Mouse (Mus musculus) liver (tissue): ENCODE data around the gene Colq.
A peak's percentile ranks its signal among the peaks of the same experiment; 100 is the strongest.

Source experiments
- DNase-seq: peaks from one replicate; pipeline ENCODE4 v3.0.0-alpha.2; 2020; ENCODE audit warnings: mixed read lengths

Gene Colq

GRCm38 (mm10) chr14:31591243-31591642 lies at the start of gene Colq:
Gene Colq (minus strand): TSS chr14:31591343.
- no peak for DNase-seq

- peak; percentile 29 for DNase-seq
Measured at GRCm38 (mm10) chr14:31640346-31640889, 49.3 kb upstream of the Colq start, which contains the start of gene Gm49387. Gene Gm49387 (minus strand): TSS chr14:31640878.

GRCm38 (mm10) chr14:31630677-31631076 lies 39.5 kb upstream of the Colq start:
- DNase-seq: no peak

GRCm38 (mm10) chr14:31622748-31623147 lies 31.6 kb upstream of the Colq start:
- DNase-seq: no peak

GRCm38 (mm10) chr14:31620591-31621223 lies 29.6 kb upstream of the Colq start:
- no peak for DNase-seq

- no peak for DNase-seq
Measured at GRCm38 (mm10) chr14:31617997-31618396, 26.9 kb upstream of the Colq start.

- DNase-seq: no peak
Measured at GRCm38 (mm10) chr14:31617204-31617603, 26.1 kb upstream of the Colq start.

- no peak for DNase-seq
Measured at GRCm38 (mm10) chr14:31613671-31614070, 22.5 kb upstream of the Colq start.

- no peak for DNase-seq
Measured at GRCm38 (mm10) chr14:31611986-31612385, 20.8 kb upstream of the Colq start.

GRCm38 (mm10) chr14:31605514-31605913 lies 14.4 kb upstream of the Colq start:
- peak; percentile 30 for DNase-seq

GRCm38 (mm10) chr14:31604916-31605315 lies 13.8 kb upstream of the Colq start:
- peak; percentile 32 for DNase-seq

- peak; percentile 70 for DNase-seq
Measured at GRCm38 (mm10) chr14:31602616-31602979, 11.5 kb upstream of the Colq start.

GRCm38 (mm10) chr14:31601908-31602615 lies 10.9 kb upstream of the Colq start:
- peak; percentile 69 for DNase-seq

- no peak for DNase-seq
Measured at GRCm38 (mm10) chr14:31597446-31597845, 6.3 kb upstream of the Colq start.

- peak; percentile 15 for DNase-seq
Measured at GRCm38 (mm10) chr14:31596408-31596807, 5.3 kb upstream of the Colq start.

GRCm38 (mm10) chr14:31594693-31595092 lies 3.5 kb upstream of the Colq start:
- no peak for DNase-seq

GRCm38 (mm10) chr14:31593036-31593435 lies 1.9 kb upstream of the Colq start:
- no peak for DNase-seq

GRCm38 (mm10) chr14:31586451-31586850 lies 4.7 kb downstream of the Colq start:
- DNase-seq: no peak

GRCm38 (mm10) chr14:31583082-31583481 lies 8.1 kb downstream of the Colq start:
- no peak for DNase-seq

- DNase-seq: no peak
Measured at GRCm38 (mm10) chr14:31577966-31578735, 13.0 kb downstream of the Colq start.

- no peak for DNase-seq
Measured at GRCm38 (mm10) chr14:31576846-31577697, 14.1 kb downstream of the Colq start.

GRCm38 (mm10) chr14:31575866-31576265 lies 15.3 kb downstream of the Colq start:
- no peak for DNase-seq
